Mouse (Mus musculus) hindbrain, embryonic 10.5 days (tissue): ENCODE results near the gene Ern1. TPM values are rescaled to one million over a fixed set of nuclear protein-coding genes. Genes with fewer than 3 reads are reported as not detected.
"Not testable (repeated sequence)": the region's sequence is repeated elsewhere in the genome, so short reads cannot be mapped to it uniquely, and the experiment has no call there.

Experiments used
- DNase-seq: peaks from one replicate; pipeline ENCODE4 v3.0.0-alpha.2; 2017; ENCODE audit warnings: low spot score
- H3K27ac ChIP-seq: fragments of 300-500 bp; sonication (generic); 2 replicates; pipeline ENCODE4 v1.5.1; 2016; ENCODE audit warnings: mild to moderate bottlenecking, moderate library complexity
- H3K27me3 ChIP-seq: fragments of 300-500 bp; sonication (generic); 2 replicates; pipeline ENCODE4 v1.6.1; 2016; ENCODE audit warnings: mild to moderate bottlenecking; ENCODE audit not compliant: poor library complexity, insufficient read depth, severe bottlenecking
- H3K36me3 ChIP-seq: fragments of 300-500 bp; sonication (generic); 2 replicates; pipeline ENCODE4 v1.6.1; 2016; ENCODE audit warnings: mild to moderate bottlenecking, moderate library complexity
- H3K4me1 ChIP-seq: fragments of 300-500 bp; sonication (generic); replicated peaks from 2 replicates; pipeline ENCODE4 v1.6.1; 2016; ENCODE audit warnings: mild to moderate bottlenecking
- H3K4me3 ChIP-seq: fragments of 300-500 bp; sonication (generic); 2 replicates; pipeline ENCODE4 v1.5.1; 2016; ENCODE audit warnings: mild to moderate bottlenecking, moderate library complexity
- H3K9me3 ChIP-seq: fragments of 300-500 bp; sonication (generic); 2 replicates; pipeline ENCODE4 v1.6.1; 2016; ENCODE audit warnings: mild to moderate bottlenecking, moderate library complexity
- WGBS: fragments of 180-500 bp; shearing (Covaris S2); methylation state at CpG from one replicate; pipeline ENCODE4 v1.1.7; 2016; 5-methylcytosine and 5-hydroxymethylcytosine counted together
- polyA plus RNA-seq: library from polyadenylated mRNA; unstranded; fragments of >200 nt; fragmentation: Nextera tagmentation; extraction: Ambion mirVana; gene quantifications from 2 replicates; pipeline ENCODE4 v1.2.1, GENCODE M21; 2016

Ern1 gene
- polyA plus RNA-seq, 1 experiment from 2014 or later: 7.1 TPM

DNA sequence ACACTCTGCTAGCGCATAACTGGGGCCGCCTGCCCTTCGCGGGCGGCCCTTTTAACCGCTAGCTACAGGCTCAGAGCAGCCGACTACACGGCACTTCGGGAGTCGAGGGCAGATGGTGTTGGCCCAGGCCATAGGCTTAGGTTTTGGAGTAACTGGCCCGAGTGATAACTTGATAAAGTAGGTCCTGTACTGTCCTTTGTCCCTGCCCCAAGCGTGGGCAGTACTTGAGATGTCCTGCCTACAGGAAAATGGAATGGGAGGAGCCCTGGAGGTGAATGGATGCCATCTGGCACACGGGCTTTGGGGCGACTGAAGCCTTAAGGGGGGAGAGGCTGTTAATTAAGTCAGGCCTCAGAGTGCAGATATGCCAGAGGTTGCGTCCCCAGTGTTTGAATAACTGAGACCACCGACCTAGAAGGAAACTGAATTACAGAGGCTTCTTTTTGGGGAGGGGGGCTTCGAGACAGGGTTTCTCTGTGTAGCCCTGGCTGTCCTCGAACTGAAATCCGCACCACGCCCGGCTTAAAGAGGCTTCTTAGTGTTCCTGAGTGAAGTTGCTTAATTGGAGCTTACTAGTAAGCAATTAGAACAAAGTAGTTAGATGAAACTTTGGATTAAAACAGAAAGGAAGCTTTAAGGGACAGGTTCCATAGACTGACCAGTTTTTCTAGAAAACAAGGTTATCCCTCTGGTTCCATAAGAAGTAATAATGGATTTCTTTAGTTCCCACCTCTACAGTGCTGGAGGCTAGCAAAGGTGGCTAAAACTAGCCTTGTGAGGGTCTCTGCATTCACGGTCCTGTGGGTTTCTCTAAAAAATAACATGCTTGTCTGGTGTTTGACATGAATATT lies 13.9 kb upstream of the Ern1 start:
- H3K4me3 ChIP-seq: peak overlapping the region; percentile 91
- WGBS: 2% methylated on average over 22 of the region's 22 CpGs
- H3K27me3 ChIP-seq: no peaks in the 10 kb centered on the region
- H3K27ac ChIP-seq: peak overlapping the region; percentile 99
- 0 out of 2 replicates have a peak, but pooled peaks cover 3% of the 10 kb centered on the region for H3K36me3 ChIP-seq
- peaks cover 24% of the 10 kb centered on the region for H3K4me1 ChIP-seq
- no peaks in the 10 kb centered on the region for H3K9me3 ChIP-seq
- DNase-seq: peak; percentile 77

DNA sequence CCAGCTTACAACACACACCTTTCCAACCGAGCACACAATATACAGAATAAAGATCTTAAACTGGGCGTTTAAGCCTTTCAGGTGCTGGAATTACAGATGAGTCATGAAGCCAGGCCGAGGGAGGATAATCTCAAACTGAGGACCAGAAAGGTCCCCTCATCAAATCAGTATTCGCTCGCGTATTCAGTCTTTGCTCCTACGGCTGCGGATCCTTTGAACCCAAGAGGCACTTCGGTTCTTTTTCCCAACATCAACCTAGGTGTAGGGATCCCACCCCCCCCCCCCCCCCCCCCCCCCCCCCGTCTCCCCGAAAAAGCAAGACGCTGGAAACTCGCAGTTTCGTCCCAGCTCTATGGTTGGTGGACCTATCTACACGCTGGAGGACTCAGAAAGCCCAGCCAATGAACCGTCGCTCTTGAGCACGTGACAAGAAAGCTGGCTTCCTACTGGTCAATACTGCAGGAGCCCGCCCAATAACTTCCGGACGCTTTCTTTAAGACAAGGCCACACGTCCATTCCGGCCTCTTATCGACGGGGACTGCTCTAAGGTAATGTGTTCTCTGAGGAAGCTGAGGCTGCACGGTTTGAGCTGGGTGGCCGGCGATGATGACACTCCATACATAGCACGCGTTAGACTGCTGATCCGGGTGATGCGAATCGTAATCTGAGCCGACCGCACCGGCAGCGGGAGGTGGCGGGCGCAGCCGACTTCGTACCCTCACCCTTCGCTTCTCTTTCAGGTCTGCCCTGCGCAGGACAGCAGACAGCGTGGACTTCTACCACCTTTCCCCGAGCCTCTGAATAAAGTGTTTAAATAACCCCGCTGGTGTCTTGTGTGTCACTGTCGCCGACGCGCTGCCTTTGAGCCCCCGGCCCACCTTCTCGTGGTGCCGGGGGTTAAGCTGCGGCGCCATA lies 13.0 kb upstream of the Ern1 start:
- H3K4me1 ChIP-seq: peaks cover 24% of the 10 kb centered on the region
- peak; percentile 93 for DNase-seq
- 0 out of 2 replicates have a peak, but pooled peaks cover 3% of the 10 kb centered on the region for H3K36me3 ChIP-seq
- peak overlapping the region; percentile 99 for H3K27ac ChIP-seq
- H3K4me3 ChIP-seq: peak overlapping the region; percentile 91
- H3K27me3 ChIP-seq: no peaks in the 10 kb centered on the region
- no peaks in the 10 kb centered on the region for H3K9me3 ChIP-seq
- WGBS: under 1% methylated on average over 55 of the region's 55 CpGs

DNA sequence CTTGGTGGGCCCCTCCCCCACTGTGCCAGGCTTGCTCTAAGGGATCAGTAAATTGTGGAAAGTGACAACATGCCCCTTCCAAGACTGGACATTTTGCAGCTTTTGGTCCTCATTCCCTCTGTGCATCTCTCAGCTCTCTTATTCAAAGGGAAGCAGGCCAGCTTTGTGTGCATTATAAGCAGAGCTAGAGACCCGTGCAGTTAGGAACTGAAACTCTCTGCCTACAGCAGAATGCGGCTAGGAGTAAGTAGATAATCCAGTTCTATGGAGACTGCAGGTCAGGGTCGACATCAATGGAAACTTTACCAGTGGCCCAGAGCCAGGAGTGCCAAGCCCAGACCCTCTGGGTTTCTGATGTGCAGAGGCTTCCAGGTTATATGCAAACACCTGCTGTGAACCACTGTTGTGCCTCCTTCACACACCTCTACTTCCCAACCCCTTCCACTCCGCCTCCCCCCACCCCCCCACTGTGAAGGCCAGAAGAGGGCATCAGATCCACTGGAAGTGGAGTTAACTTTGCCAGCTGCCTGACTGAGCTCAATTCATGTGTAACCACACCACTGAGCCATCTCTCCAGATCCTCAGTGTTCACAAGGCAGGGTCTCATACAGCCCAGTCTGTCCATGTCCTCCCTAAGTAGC lies 11.2 kb upstream of the Ern1 start:
- 18% methylated on average over 4 of the region's 4 CpGs for WGBS
- H3K4me3 ChIP-seq: no peak overlapping the region
- H3K27me3 ChIP-seq: no peaks in the 10 kb centered on the region
- DNase-seq: no peak
- no peak overlapping the region for H3K27ac ChIP-seq
- 0 out of 2 replicates have a peak, but pooled peaks cover 3% of the 10 kb centered on the region for H3K36me3 ChIP-seq
- H3K9me3 ChIP-seq: no peaks in the 10 kb centered on the region
- H3K4me1 ChIP-seq: peaks cover 24% of the 10 kb centered on the region

DNA sequence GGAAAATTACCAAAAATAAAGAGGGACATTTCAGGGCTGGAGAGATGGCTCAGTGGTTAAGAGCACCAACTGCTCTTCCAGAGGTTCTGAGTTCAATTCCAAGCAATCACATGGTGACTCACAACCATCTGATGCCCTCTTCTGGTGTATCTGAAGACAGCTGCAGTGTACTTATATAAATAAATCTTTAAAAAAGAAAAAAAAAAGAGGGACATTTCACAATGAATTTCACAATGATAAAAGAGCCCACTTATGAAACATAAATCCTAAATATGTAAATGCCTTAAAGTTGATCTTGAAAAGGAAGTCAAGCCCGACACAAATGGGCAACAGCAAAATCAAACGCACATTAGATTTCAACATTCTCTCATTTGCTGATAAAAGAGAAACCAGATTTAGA lies 10.3 kb upstream of the Ern1 start:
- no peak overlapping the region for H3K4me3 ChIP-seq
- H3K9me3 ChIP-seq: no peaks in the 10 kb centered on the region
- 89% methylated on average over 2 of the region's 2 CpGs for WGBS
- H3K36me3 ChIP-seq: no peaks in the 10 kb centered on the region
- H3K4me1 ChIP-seq: peaks cover 23% of the 10 kb centered on the region
- DNase-seq: no peak
- no peak overlapping the region for H3K27ac ChIP-seq
- H3K27me3 ChIP-seq: no peaks in the 10 kb centered on the region

DNA sequence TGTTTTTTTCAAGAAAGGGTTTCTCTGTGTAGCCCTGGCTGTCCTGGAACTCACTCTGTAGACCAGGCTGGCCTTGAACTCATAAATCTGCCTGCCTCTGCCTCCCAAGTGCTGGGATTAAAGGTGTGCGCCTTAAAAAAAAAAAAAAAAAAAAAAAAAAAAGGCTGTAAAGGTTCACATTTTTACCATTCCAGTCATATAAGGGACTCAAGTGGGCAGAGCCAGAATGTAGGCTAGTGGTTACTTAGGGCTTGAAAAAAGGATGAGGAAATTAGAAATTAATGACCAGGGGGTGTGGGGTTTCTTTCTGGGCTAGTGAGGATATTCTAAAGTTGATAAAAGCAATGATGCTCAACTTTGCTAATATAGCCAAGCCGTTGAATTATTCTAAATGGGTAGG lies 9.4 kb upstream of the Ern1 start:
- not testable (repeated sequence) for H3K36me3 ChIP-seq, DNase-seq, H3K27me3 ChIP-seq, H3K4me3 ChIP-seq, H3K27ac ChIP-seq, H3K9me3 ChIP-seq
- WGBS: 95% methylated on average over 2 of the region's 2 CpGs
- peaks cover 16% of the 10 kb centered on the region for H3K4me1 ChIP-seq

DNA sequence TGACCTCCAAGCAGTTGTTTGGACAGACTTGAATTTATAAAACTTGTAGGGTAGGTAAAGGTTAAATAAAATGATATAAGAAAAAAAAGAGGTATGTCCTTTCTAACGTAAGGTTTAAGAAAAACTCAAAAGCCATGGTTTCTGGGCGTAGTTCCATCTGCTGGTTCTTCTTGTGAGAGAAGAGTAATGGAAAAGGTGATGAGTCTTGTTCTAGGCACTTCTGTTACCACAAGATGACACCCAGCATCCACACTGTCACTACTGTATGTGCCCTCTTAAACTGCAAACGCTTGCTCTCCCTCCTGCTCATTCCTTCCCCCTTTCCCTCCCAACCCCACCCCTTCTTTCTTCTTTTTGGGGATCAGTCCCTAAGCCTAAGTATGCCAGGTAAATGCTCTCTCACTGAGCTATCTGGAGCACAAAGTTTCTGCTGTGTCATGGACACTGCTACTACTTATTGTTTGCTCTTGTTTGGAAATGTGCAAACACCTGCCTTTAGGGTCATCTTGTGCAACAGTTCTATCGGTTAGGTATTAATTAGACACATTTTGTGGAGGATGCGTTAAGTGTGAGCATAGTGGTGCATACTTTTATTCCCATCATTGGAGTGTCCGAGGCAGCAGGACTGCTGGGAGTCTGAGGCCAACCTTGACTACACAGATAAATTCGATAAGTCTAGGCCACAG lies 5.5 kb upstream of the Ern1 start:
- Histone ChIP-seq H3K4me3 (no peak overlapping the region), H3K27ac (no peak overlapping the region), H3K27me3 (no peaks in the 10 kb centered on the region), H3K4me1 (peaks cover 7% of the 10 kb centered on the region), H3K9me3 (no peaks in the 10 kb centered on the region), H3K36me3 (no peaks in the 10 kb centered on the region)
- no peak for DNase-seq
- WGBS: 83% methylated on average over 7 of the region's 7 CpGs

DNA sequence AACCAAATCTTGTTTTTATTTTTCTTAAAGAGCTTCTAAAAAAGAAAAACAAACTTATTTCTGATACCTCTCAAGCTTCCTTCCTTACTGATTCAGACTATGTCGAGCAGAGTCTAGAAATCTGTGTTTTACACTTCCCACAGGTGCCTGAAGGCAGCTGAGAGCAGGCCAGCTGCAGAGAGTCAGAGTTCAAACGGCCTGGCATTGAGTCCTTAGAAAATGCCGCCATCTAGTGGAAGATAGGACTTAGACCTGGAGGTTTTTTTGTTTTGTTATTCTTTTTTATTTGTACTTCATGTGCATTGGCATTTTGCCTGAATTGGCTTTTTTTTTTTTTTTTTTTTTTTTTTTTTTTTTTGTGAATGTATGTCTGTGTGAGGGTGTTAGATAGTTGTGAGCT lies 3.7 kb upstream of the Ern1 start:
- H3K27ac ChIP-seq: no peak overlapping the region
- H3K36me3 ChIP-seq: no peaks in the 10 kb centered on the region
- H3K9me3 ChIP-seq: no peaks in the 10 kb centered on the region
- no peaks in the 10 kb centered on the region for H3K27me3 ChIP-seq
- peaks cover 15% of the 10 kb centered on the region for H3K4me1 ChIP-seq
- peak; percentile 53 for DNase-seq
- H3K4me3 ChIP-seq: no peak overlapping the region
- WGBS: 2% methylated on average over 3 of the region's 3 CpGs

DNA sequence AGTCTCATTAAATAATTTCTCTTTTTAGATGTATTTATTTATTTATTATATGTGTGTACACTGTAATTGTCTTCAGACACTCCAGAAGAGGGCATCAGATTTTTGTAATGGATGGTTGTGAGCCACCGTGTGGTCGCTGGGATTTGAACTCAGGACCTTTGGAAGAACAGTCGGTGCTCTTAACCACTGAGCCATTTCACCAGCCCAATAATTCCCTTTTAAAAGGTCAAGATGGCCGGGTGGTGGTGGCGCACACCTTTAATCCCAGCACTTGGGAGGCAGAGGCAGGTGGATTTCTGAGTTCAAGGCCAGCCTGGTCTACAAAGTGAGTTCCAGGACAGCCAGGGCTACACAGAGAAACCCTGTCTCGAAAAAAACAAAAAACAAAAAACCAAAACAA lies 2.9 kb upstream of the Ern1 start:
- not testable (repeated sequence) for DNase-seq, H3K4me3 ChIP-seq, H3K27me3 ChIP-seq, H3K36me3 ChIP-seq, H3K9me3 ChIP-seq, H3K27ac ChIP-seq
- 93% methylated on average over 6 of the region's 6 CpGs for WGBS
- peaks cover 20% of the 10 kb centered on the region for H3K4me1 ChIP-seq

DNA sequence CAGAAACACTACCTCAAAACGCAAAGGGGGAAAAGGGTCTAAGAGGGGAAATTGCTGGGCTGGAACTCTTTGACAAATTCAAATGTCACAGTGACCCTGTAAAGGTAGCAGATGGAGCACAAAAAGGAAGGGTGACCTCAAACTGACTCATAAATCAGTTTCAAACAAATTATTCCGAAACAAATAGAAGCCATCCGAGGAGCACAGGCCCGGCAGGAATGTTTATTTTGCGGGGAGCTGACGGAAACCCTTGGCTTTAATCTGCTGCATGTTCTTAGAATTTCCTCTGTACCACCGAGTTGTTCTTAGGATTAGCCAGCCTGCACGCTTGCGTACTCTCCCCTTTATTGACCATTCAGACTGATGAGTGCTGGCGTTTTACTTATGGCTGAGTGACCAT lies 2.4 kb upstream of the Ern1 start:
- DNase-seq: no peak
- no peaks in the 10 kb centered on the region for H3K9me3 ChIP-seq
- no peak overlapping the region for H3K27ac ChIP-seq
- H3K27me3 ChIP-seq: no peaks in the 10 kb centered on the region
- peaks cover 20% of the 10 kb centered on the region for H3K4me1 ChIP-seq
- no peak overlapping the region for H3K4me3 ChIP-seq
- 82% methylated on average over 10 of the region's 10 CpGs for WGBS
- H3K36me3 ChIP-seq: no peaks in the 10 kb centered on the region

DNA sequence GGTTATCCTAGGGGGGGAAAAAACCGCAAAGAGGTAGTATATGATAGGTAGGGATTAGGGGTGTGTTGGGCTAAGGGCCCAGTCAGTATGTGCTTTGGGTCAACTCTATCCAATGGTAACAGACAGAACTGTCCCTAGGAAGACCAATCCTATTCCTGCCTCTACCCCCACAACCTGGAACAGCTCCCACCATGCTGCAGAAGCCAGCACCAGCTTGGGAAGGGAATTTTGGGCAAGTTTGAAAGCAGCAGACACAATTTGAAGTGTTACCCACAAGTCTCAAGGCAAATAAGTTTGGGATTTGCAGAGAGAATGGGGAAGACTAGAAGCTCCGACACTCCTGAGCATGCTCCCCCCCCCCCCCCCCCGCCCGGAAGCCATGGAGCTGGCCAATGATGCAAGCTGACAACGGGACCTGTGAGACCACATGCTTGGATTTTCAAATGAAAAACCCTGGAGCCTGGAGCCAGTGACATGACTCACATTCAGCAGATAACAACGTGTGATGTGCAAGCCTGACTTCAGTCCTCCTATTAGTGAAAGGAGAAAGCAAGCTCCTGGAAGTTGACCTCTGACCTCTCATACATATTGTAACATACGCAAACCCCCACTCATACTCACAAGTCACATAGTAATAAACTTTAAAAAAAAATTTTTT lies 1.5 kb upstream of the Ern1 start:
- no peak for DNase-seq
- WGBS: 69% methylated on average over 7 of the region's 7 CpGs

DNA sequence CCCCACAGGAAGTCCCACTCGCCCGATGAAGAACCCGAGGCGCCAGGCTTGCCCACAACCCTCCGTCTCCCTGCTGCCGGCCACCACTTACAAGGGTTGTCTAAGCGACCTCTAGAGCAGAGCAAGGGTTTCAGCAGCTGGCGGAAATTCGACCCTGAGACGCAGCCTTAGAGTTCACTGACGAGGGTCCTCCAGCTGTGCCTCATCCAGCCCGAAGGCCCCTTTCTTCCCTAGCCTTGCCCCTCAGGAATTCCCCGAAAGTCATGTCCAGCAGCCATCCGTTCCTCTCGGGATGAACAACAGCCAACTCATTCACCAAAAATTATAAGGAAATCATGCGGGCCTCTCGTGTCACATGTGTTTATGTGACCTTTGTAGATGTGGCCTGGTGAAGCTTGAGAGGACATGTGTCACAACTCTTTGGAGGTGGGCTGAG lies 492 bp upstream of the Ern1 start:
- Histone ChIP-seq H3K27ac (peak overlapping the region; percentile 89), H3K9me3 (no peaks in the 10 kb centered on the region), H3K27me3 (no peaks in the 10 kb centered on the region), H3K4me3 (peak overlapping the region; percentile 97), H3K36me3 (no peaks in the 10 kb centered on the region), H3K4me1 (peaks cover 20% of the 10 kb centered on the region)
- no peak for DNase-seq
- WGBS: 10% methylated on average over 17 of the region's 17 CpGs

More for the DNA sequence above, 1.5 kb upstream of the Ern1 start:
- no peak overlapping the region for H3K4me3 ChIP-seq
- no peaks in the 10 kb centered on the region for H3K36me3 ChIP-seq
- H3K9me3 ChIP-seq: no peaks in the 10 kb centered on the region
- no peaks in the 10 kb centered on the region for H3K27me3 ChIP-seq
- H3K27ac ChIP-seq: no peak overlapping the region
- peaks cover 20% of the 10 kb centered on the region for H3K4me1 ChIP-seq
